Mouse (Mus musculus) spleen, adult 2 months (tissue): Measurements from ENCODE around the gene Oas1e.

ENCODE experiments used
- CTCF ChIP-seq: fragments of 200-500 bp; IDR thresholded peaks from 2 replicates; pipeline ENCODE4 v1.5.1; 2011; ENCODE audit warnings: mild to moderate bottlenecking, inconsistent platforms; ENCODE audit not compliant: insufficient read depth, insufficient read length, insufficient replicate concordance; ENCODE audit errors: extremely low read depth
- POLR2A ChIP-seq: fragments of 200-500 bp; IDR thresholded peaks from 2 replicates; pipeline ENCODE4 v1.6.1; 2011; ENCODE audit warnings: low read depth, low read length, inconsistent platforms

DNA sequence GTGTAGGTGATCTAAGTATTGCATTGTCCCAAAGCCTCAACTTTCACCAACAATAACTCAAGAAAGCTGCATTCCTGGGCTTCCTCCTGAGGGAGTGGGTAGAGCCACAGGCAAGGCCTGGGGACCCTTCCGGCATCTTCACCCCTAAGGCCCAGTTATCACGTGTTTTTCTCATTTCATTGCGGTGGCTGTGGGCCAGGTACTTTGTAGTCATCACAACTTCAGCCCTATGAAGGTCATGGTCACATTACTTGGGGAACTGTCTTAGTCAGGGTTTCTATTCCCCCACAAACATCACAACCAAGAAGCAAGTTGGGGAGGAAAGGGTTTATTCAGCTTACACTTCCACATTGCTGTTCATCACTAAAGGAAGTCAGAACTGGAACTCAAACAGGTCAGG, 42.5 kb downstream of the Oas1e start:
- TF ChIP-seq POLR2A (no peak), CTCF (no peak)
